Mouse (Mus musculus): ENCODE data around the gene Prr15l. TPM values are rescaled to one million over a fixed set of nuclear protein-coding genes. Genes with fewer than 3 reads are reported as not detected.

Gene Prr15l
- polyA plus RNA-seq, 1 experiment from 2014 or later = 0.40 TPM

DNA sequence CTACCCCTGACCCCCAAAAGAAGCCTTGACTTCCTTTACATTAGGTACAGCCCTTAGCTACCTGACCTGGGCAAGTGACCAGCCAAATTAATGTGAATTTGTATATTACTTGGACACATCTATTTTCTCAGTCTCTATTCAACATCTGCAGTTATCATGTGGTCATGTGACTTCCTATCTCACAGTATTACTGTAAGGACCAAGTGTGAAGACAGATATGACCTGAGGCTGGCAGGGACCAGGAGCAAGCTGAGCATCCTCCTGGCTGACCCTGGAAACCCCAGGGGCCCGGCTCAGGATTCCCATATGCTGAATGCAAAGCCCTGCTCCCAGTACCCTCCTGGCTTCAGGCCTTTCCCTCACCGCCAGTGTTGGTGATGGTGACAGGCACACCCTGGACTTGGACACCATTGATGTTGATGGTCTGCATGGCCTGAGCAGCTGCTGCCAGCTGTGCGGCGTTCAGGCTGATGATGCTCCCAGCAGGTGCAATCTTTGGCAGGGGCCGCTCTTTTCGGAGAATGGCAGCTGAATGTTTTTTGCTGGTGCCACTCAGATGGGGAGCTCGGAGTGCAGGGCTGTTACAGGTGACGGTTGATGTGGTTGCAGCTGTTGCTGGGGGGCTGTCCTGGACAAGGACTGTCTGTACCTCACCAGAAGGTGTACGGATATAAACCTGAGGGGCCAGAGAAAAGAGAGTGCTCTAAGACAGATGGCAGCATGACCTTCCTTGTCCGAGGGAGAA lies 29.3 kb downstream of the Prr15l start:
- H3K9me3 ChIP-seq = no peaks in the 10 kb centered on the region
- H3K27me3 ChIP-seq (ENCODE audit: poor library complexity, severe bottlenecking) = no peaks in the 10 kb centered on the region
- DNase-seq (ENCODE audit: extremely low spot score, low spot score) = no peak
- H3K27ac ChIP-seq = no peak overlapping the region
- 93% methylated on average over 10 of the region's 10 CpGs for WGBS
- H3K4me3 ChIP-seq = no peak overlapping the region
- H3K4me1 ChIP-seq = no peaks in the 10 kb centered on the region
- H3K36me3 ChIP-seq (replicated peaks) = peaks cover 97% of the 10 kb centered on the region

DNA sequence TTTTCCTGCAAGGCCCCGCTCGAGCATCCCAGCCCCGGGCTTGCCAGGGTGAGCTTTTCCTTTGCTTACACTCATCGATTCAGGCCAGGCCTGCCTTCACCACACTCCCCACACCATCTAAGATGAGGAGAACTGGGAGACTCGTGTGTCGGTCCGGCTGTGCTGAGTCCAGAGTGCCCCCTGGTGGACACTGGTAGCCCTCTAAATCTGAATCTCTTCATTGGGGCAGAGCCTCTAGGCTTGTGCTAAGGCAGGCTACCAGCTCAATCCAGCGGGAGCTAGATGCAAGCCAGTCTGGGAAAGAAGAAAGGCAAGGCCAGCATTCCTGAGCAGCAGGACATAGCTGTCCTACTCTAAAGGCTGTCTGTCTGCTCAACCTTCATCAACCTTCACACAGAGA lies 35.7 kb downstream of the Prr15l start:
- Histone ChIP-seq H3K27me3 (ENCODE audit: poor library complexity, severe bottlenecking) (no peaks in the 10 kb centered on the region), H3K4me3 (no peak overlapping the region), H3K36me3 (replicated peaks) (peaks cover 54% of the 10 kb centered on the region), H3K4me1 (peaks cover 9% of the 10 kb centered on the region), H3K27ac (no peak overlapping the region), H3K9me3 (no peaks in the 10 kb centered on the region)
- WGBS = 23% methylated on average over 8 of the region's 8 CpGs
- peak; percentile 68 for DNase-seq (ENCODE audit: extremely low spot score, low spot score)

DNA sequence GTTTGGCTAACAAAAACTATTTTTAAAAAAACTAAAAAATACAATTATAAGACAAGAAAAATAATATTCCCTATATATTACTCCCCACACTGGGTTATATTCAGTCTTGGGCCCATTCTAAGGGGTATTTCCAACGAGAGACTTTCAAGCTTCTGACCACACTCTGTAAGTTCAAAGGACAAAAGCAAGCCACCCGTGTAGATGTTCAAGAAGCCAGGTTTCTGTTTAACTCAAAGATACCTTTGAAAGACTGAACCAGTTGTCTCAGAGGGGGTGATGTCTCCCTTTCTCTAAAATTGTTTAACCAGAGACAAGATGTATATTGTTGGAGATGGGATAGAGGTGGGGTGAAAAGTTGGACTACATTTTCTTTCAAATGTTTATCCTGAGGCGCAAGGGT lies 38.3 kb downstream of the Prr15l start:
- no peak for DNase-seq (ENCODE audit: extremely low spot score, low spot score)
- Histone ChIP-seq H3K4me1 (peaks cover 23% of the 10 kb centered on the region), H3K4me3 (no peak overlapping the region), H3K27ac (no peak overlapping the region), H3K9me3 (no peaks in the 10 kb centered on the region), H3K27me3 (ENCODE audit: poor library complexity, severe bottlenecking) (no peaks in the 10 kb centered on the region), H3K36me3 (replicated peaks) (peaks cover 31% of the 10 kb centered on the region)
- 90% methylated on average over 3 of the region's 3 CpGs for WGBS

DNA sequence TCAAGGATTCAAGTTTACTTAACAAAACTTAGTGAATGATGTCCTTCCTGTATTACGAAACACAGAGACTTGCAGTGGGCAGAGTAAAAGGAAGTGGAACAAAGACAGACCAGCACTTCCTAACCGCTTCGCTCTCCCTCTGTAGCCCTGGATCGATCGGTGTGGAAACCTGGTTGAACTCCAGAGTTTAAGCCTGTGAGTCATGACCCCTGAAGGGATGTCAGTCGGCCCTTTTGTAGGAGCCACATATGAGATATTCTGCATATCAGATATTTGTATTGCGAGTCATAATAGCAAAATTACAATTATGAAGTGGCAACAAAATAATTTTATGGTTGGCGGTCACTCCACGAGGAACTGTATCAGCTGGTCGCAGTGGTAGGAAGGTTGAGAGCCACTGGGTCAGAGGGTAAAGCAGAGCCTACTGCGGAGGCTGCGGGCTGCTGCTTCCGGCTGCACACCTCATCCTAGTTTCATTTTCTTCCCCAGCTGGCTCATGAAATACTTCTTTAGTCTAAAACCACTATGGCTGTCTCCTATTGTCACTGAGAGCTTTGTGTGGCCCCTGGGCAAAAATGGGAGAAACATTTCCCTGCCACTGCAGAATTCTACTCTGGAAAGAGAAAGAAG lies 39.1 kb downstream of the Prr15l start:
- Histone ChIP-seq H3K36me3 (replicated peaks) (peaks cover 22% of the 10 kb centered on the region), H3K4me3 (no peak overlapping the region), H3K27me3 (ENCODE audit: poor library complexity, severe bottlenecking) (no peaks in the 10 kb centered on the region), H3K4me1 (peaks cover 23% of the 10 kb centered on the region), H3K9me3 (no peaks in the 10 kb centered on the region), H3K27ac (no peak overlapping the region)
- DNase-seq (ENCODE audit: extremely low spot score, low spot score) = no peak
- 94% methylated on average over 13 of the region's 13 CpGs for WGBS

DNA sequence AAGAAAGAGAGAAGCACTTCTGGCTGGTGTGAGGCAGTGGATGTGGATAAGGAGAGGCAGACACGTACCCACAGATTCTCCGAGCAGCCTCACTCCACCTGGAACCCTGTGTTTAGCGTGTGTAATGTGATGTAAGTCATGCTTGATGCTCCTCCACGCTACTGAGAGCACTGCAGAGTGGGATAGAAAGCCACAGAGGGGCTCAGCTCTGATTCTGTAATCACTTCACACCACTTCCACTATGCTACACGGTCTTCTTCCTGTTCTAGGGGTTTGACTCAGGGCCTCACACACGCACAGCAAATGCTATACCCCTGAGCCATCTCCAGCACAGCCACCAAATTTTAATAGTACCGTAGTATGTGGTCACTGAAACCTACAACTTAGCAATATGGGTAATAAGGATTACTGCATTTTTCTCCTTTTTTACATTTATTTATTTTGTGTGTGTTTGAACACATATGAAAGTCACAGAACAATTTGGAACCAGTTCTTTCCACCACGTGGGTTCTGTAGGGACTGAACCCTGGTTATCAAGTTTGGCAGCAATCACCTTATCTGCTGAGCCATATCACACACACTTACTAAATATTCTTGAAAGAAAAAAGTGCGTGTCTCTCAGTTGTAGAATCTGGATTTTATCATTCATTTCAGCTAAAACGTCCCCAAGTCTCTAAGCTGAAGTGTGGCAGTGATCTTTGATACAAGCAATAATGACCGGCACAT lies 39.8 kb downstream of the Prr15l start:
- no peak for DNase-seq (ENCODE audit: extremely low spot score, low spot score)
- H3K27me3 ChIP-seq (ENCODE audit: poor library complexity, severe bottlenecking) = no peaks in the 10 kb centered on the region
- peaks cover 23% of the 10 kb centered on the region for H3K4me1 ChIP-seq
- H3K9me3 ChIP-seq = no peaks in the 10 kb centered on the region
- H3K27ac ChIP-seq = no peak overlapping the region
- H3K4me3 ChIP-seq = no peak overlapping the region
- H3K36me3 ChIP-seq (replicated peaks) = peaks cover 15% of the 10 kb centered on the region
- 90% methylated on average over 11 of the region's 11 CpGs for WGBS

DNA sequence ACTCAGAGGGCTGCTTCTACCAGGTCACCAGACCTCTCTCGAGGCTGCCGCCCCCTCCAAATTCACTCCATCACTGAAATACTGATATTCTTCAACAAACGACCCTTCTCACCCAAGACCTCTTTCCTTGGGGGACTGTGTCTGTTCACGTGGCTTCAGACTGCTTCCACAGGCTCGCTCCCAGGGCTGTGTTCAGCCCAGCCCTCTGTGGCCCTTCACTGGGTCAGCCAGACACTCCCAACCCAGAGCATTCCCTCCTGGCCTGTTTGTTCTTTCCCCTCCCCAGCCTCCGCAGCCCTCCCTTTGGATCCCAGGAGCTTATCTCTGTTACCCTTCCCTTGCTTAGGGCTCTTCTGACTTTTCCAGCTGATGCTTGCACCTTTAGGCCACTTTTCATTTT lies 40.6 kb downstream of the Prr15l start:
- Histone ChIP-seq H3K9me3 (no peaks in the 10 kb centered on the region), H3K36me3 (replicated peaks) (peaks cover 11% of the 10 kb centered on the region), H3K4me1 (peaks cover 26% of the 10 kb centered on the region), H3K27ac (0 out of 2 replicates have a peak overlapping the region, but pooled peaks have one; percentile 15), H3K4me3 (no peak overlapping the region), H3K27me3 (ENCODE audit: poor library complexity, severe bottlenecking) (no peaks in the 10 kb centered on the region)
- WGBS = 70% methylated on average over 6 of the region's 6 CpGs
- no peak for DNase-seq (ENCODE audit: extremely low spot score, low spot score)

DNA sequence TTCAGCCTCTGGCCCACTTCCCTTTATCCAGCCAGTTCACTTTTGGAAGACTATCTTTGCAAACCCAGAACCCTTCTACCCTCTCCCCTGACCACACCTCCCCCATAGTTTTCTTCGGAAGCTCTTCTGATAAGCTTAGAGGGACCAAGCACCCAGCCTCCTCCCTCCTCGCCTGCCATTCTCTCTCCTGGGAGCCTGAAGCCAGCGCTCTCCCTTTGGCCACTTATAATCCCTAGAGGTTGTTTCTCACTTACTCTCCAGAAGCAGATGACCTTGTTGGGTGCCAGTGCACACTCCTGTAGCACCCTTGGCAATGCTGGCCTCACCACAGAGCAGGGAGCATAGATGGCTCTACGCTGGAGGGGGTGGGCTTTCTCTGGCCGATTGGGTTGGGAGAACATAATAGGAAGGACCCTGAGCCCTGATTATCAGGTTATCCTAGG lies 41.4 kb downstream of the Prr15l start:
- 66% methylated on average over 5 of the region's 5 CpGs for WGBS
- no peak for DNase-seq (ENCODE audit: extremely low spot score, low spot score)
- no peak overlapping the region; the same call in 1 of the 2 replicates for H3K4me3 ChIP-seq
- H3K4me1 ChIP-seq = peaks cover 29% of the 10 kb centered on the region
- 0 out of 2 replicates have a peak overlapping the region, but pooled peaks have one; percentile 53 for H3K27ac ChIP-seq
- no peaks in the 10 kb centered on the region for H3K27me3 ChIP-seq (ENCODE audit: poor library complexity, severe bottlenecking)
- H3K36me3 ChIP-seq (replicated peaks) = peaks cover 12% of the 10 kb centered on the region
- H3K9me3 ChIP-seq = no peaks in the 10 kb centered on the region

DNA sequence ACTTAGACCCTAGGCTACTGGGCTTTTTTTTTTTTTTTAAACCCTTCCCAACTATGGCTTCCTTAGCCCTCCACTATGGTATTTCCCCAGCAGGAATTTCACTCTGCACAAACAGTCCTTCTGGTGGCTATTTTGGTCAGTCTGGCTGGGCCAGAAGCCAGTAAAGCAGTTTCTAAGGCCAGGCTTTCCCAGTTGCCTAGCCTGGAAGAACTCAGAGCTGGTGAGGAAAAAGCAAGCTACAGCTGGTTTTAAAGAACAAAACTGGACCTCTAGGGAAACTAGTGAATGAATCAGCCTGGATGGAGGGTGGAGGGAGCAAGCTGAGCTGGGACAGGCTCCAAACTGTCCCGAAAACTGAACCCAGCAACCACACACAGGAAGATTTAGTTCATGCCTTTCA lies 41.8 kb downstream of the Prr15l start:
- 0 out of 2 replicates have a peak overlapping the region, but pooled peaks have one; percentile 17 for H3K27ac ChIP-seq
- H3K27me3 ChIP-seq (ENCODE audit: poor library complexity, severe bottlenecking) = no peaks in the 10 kb centered on the region
- H3K4me3 ChIP-seq = no peak overlapping the region; the same call in 1 of the 2 replicates
- DNase-seq (ENCODE audit: extremely low spot score, low spot score) = no peak
- peaks cover 10% of the 10 kb centered on the region for H3K36me3 ChIP-seq (replicated peaks)
- peaks cover 29% of the 10 kb centered on the region for H3K4me1 ChIP-seq
- H3K9me3 ChIP-seq = no peaks in the 10 kb centered on the region
- WGBS = 93% methylated on average over 1 of the region's 1 CpGs

DNA sequence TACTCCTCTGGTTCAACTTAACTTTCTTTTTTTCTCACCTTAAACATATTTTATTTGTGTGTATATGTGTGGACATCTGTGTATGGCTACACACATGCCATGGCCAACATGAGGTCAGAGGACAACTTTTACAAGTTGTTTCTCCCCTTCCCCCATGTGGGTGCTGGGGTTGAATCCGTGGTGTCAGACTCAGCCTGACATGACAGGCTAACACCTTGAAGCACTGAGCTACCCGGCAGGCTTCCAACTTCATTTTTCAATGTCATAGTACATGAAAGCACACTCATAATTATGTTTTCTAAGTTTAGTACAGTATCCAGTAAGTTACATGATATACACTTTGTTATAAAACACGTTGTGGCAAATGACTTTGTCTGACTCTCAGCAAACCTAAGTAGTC lies 42.4 kb downstream of the Prr15l start:
- no peak overlapping the region for H3K4me3 ChIP-seq
- H3K4me1 ChIP-seq = peaks cover 29% of the 10 kb centered on the region
- H3K9me3 ChIP-seq = no peaks in the 10 kb centered on the region
- no peak for DNase-seq (ENCODE audit: extremely low spot score, low spot score)
- H3K27ac ChIP-seq = no peak overlapping the region
- WGBS = 85% methylated on average over 3 of the region's 3 CpGs
- no peaks in the 10 kb centered on the region for H3K27me3 ChIP-seq (ENCODE audit: poor library complexity, severe bottlenecking)
- peaks cover 11% of the 10 kb centered on the region for H3K36me3 ChIP-seq (replicated peaks)

DNA sequence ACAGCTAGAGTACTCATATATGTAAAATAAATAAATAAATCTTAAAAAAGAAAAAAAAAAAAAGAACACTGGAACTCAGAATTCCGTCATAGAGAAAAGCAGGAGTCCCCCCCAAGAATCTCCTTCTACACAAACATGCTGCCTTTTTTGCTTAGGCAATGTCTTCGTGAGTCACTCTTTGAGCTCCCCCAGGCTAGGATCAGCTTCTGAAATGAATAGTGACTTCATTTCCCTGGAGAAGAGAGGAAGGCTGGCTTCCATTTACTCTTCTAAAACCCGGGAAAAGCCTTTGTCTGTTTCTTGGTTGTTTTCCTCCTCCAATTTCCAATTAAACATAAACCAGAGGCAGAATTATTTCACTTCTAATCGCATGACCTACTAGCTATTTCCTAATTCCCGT lies 45.0 kb downstream of the Prr15l start:
- Histone ChIP-seq H3K9me3 (no peaks in the 10 kb centered on the region), H3K27me3 (ENCODE audit: poor library complexity, severe bottlenecking) (no peaks in the 10 kb centered on the region), H3K36me3 (replicated peaks) (peaks cover 17% of the 10 kb centered on the region), H3K4me1 (peaks cover 47% of the 10 kb centered on the region), H3K4me3 (no peak overlapping the region), H3K27ac (no peak overlapping the region)
- 81% methylated on average over 5 of the region's 5 CpGs for WGBS
- no peak for DNase-seq (ENCODE audit: extremely low spot score, low spot score)

DNA sequence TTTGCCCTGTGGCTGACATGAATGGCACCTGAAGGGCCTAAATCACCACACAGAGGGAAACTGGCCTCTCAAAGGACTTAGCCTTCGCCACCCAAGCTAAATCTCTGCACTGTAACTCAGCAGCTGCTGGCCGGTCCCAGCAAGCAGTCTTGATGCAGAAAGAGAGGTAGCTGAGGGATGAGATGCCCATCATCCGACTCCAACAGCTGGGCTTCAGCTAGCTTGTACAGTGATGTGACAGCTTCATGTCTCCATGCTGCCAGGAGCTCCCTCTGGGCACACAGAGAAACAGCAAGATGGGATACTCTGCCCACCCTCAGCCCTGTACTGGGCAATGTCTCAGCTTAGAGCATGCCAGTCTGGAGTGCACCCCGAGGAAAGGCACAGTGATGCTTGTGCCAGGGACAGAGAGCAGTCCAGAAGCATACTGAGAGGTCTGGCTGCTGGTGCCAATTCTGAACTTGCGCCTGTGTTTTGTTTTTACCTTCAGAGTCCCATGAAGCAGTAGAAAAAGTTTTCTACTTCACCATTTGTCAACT lies 45.6 kb downstream of the Prr15l start:
- H3K36me3 ChIP-seq (replicated peaks) = peaks cover 17% of the 10 kb centered on the region
- peak overlapping the region; percentile 27; the same call in 1 of the 2 replicates for H3K27ac ChIP-seq
- H3K27me3 ChIP-seq (ENCODE audit: poor library complexity, severe bottlenecking) = no peaks in the 10 kb centered on the region
- H3K9me3 ChIP-seq = no peaks in the 10 kb centered on the region
- 88% methylated on average over 5 of the region's 5 CpGs for WGBS
- no peak overlapping the region for H3K4me3 ChIP-seq
- H3K4me1 ChIP-seq = peaks cover 48% of the 10 kb centered on the region
- DNase-seq (ENCODE audit: extremely low spot score, low spot score) = no peak

DNA sequence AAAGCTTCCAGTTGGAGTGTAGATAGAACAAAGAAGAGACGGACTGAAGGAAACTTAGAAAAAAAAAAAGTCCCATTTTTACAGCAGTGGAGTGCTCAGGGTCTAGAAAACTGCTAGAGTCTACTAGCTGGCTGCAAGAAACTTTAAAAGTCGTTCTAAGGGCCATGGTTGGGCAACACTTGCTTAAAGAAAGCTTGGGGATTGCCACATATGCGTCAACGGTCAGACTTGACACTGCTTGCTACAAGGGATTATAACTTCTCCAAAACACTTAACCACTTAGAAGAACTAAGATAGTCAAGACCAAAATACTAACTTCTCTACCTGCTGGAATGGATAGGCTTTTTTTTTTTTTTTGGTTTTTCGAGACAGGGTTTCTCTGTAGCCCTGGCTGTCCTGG lies 46.9 kb downstream of the Prr15l start:
- no peaks in the 10 kb centered on the region for H3K27me3 ChIP-seq (ENCODE audit: poor library complexity, severe bottlenecking)
- DNase-seq (ENCODE audit: extremely low spot score, low spot score) = no peak
- peaks cover 40% of the 10 kb centered on the region for H3K4me1 ChIP-seq
- H3K9me3 ChIP-seq = no peaks in the 10 kb centered on the region
- no peak overlapping the region for H3K4me3 ChIP-seq
- WGBS = 91% methylated on average over 5 of the region's 5 CpGs
- H3K36me3 ChIP-seq (replicated peaks) = peaks cover 14% of the 10 kb centered on the region
- H3K27ac ChIP-seq = no peak overlapping the region

Measured in forebrain, embryonic 10.5 days (tissue).